Mouse (Mus musculus): Measurements from ENCODE around the gene Gtf3c5. TPM values are rescaled to one million over a fixed set of nuclear protein-coding genes. Genes with fewer than 3 reads are reported as not detected.

The Gtf3c5 gene
- polyA plus RNA-seq, 1 experiment from 2014 or later, result 56.7 TPM

GRCm38 (mm10) chr2:28534436-28535262 is 48.9 kb downstream of the Gtf3c5 start:
- Histone ChIP-seq H3K9ac (replicated peaks) (peak overlapping the region; percentile 77), H3K27me3 (no peaks in the 10 kb centered on the region), H3K27ac (peak overlapping the region; percentile 92), H3K4me1 (replicated peaks) (peaks cover 88% of the 10 kb centered on the region), H3K4me2 (peak overlapping the region; percentile 87), H3K9me3 (no peaks in the 10 kb centered on the region), H3K4me3 (replicated peaks) (peak overlapping the region; percentile 68), H3K36me3 (no peaks in the 10 kb centered on the region; the same call in 1 of the 2 replicates)
- ATAC-seq (ENCODE audit: insufficient number of reproducible peaks, insufficient read depth, low FRiP score, low TSS enrichment, low read depth), result no peak
- WGBS, result 10% methylated on average over 11 of the region's 11 CpGs

GRCm38 (mm10) chr2:28533901-28534435 is 49.6 kb downstream of the Gtf3c5 start:
- peak; percentile 4; the same call in 1 of the 2 replicates for ATAC-seq (ENCODE audit: insufficient number of reproducible peaks, insufficient read depth, low FRiP score, low TSS enrichment, low read depth)
- no peaks in the 10 kb centered on the region; the same call in 1 of the 2 replicates for H3K36me3 ChIP-seq
- H3K9me3 ChIP-seq, result no peaks in the 10 kb centered on the region
- peak overlapping the region; percentile 68 for H3K4me3 ChIP-seq (replicated peaks)
- H3K4me1 ChIP-seq (replicated peaks), result peaks cover 87% of the 10 kb centered on the region
- H3K27me3 ChIP-seq, result no peaks in the 10 kb centered on the region
- H3K27ac ChIP-seq, result peak overlapping the region; percentile 92
- H3K4me2 ChIP-seq, result peak overlapping the region; percentile 87
- whole genome bisulfite sequencing, result 52% methylated on average over 7 of the region's 7 CpGs
- H3K9ac ChIP-seq (replicated peaks), result peak overlapping the region; percentile 77

GRCm38 (mm10) chr2:28532938-28533771 is 50.4 kb downstream of the Gtf3c5 start:
- Histone ChIP-seq H3K9ac (replicated peaks) (peak overlapping the region; percentile 77), H3K36me3 (no peaks in the 10 kb centered on the region; the same call in 1 of the 2 replicates), H3K4me1 (replicated peaks) (peaks cover 85% of the 10 kb centered on the region), H3K4me3 (replicated peaks) (peak overlapping the region; percentile 68), H3K27ac (peak overlapping the region; percentile 92), H3K27me3 (no peaks in the 10 kb centered on the region), H3K4me2 (peak overlapping the region; percentile 87), H3K9me3 (no peaks in the 10 kb centered on the region)
- ATAC-seq (ENCODE audit: insufficient number of reproducible peaks, insufficient read depth, low FRiP score, low TSS enrichment, low read depth), result peak; percentile 90
- WGBS, result 2% methylated on average over 49 of the region's 49 CpGs

DNA sequence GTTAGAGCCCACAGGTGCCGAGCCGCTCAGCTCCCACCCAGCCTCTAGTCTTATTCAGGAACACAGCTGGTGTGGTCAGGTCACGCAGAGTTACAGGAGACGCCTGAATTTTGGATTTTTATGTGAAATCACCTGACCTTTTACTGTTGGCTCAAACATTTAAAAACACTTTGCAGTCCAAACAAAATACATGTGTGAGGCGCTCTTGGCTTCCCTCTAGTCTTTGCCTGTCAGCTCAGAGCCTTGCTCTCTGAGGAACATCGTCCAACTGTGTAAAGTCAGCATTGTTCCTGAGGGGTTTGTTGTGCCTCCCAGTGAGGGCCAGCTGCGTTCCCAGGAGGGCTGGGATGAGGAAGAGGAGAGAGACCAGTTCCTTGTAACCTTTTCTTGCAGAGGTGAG is 53.2 kb downstream of the Gtf3c5 start:
- peaks cover 85% of the 10 kb centered on the region for H3K4me1 ChIP-seq (replicated peaks)
- no peaks in the 10 kb centered on the region for H3K36me3 ChIP-seq
- no peaks in the 10 kb centered on the region for H3K9me3 ChIP-seq
- H3K9ac ChIP-seq (replicated peaks), result no peak overlapping the region
- H3K27ac ChIP-seq, result peak overlapping the region; percentile 56; the same call in 1 of the 2 replicates
- H3K4me2 ChIP-seq, result no peak overlapping the region
- H3K4me3 ChIP-seq (replicated peaks), result no peak overlapping the region
- ATAC-seq (ENCODE audit: insufficient number of reproducible peaks, insufficient read depth, low FRiP score, low TSS enrichment, low read depth), result no peak
- WGBS, result 57% methylated on average over 7 of the region's 7 CpGs
- no peaks in the 10 kb centered on the region for H3K27me3 ChIP-seq

DNA sequence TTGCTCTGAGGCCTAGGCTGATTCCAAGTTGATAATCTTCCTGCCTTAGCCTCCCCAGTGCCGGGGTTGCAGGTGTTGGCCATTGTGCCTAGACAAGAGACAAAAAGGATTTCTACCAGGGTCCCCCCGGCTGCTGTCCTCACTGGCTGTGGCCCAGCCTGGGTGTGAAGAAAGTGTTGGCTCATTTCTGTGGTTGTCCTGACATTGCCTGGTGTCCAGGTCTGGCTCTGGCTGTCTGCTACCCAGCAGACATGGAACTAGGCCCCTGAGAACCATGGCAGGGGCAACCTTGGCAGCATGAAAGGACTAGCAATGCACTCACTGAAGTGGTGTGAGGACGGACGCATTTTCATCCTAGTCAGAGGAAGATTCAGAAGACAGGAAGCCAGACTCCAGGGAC is 53.7 kb downstream of the Gtf3c5 start:
- ATAC-seq (ENCODE audit: insufficient number of reproducible peaks, insufficient read depth, low FRiP score, low TSS enrichment, low read depth), result no peak
- Histone ChIP-seq H3K4me2 (no peak overlapping the region), H3K27ac (peak overlapping the region; percentile 56), H3K4me3 (replicated peaks) (no peak overlapping the region), H3K4me1 (replicated peaks) (peaks cover 85% of the 10 kb centered on the region), H3K36me3 (no peaks in the 10 kb centered on the region), H3K27me3 (no peaks in the 10 kb centered on the region), H3K9me3 (no peaks in the 10 kb centered on the region), H3K9ac (replicated peaks) (0 out of 2 replicates have a peak overlapping the region, but pooled peaks have one; percentile 27)
- 79% methylated on average over 4 of the region's 4 CpGs for WGBS

DNA sequence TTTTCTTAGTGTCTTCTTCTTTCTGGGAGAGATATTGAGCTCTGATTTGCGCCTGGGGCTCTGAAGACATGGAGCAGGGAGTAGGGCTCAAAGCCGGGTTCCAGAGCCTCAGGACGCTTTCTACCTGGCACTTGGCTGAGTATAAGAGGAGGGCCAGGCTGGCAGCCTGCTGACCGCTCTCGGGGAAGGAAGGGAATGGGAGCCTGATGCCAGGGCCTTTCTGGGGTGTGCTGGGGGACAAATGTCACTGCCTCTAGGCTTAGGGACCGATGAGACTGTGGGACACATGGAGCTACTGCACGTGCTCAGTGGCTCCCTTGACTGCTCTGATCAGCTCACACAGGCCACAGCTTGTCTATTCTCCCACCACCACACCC is 55.2 kb downstream of the Gtf3c5 start:
- H3K9me3 ChIP-seq, result no peaks in the 10 kb centered on the region
- H3K4me2 ChIP-seq, result no peak overlapping the region
- H3K36me3 ChIP-seq, result no peaks in the 10 kb centered on the region
- H3K27ac ChIP-seq, result no peak overlapping the region
- 81% methylated on average over 7 of the region's 7 CpGs for WGBS
- no peak overlapping the region for H3K9ac ChIP-seq (replicated peaks)
- H3K4me1 ChIP-seq (replicated peaks), result peaks cover 80% of the 10 kb centered on the region
- no peaks in the 10 kb centered on the region for H3K27me3 ChIP-seq
- no peak for ATAC-seq (ENCODE audit: insufficient number of reproducible peaks, insufficient read depth, low FRiP score, low TSS enrichment, low read depth)
- no peak overlapping the region for H3K4me3 ChIP-seq (replicated peaks)

DNA sequence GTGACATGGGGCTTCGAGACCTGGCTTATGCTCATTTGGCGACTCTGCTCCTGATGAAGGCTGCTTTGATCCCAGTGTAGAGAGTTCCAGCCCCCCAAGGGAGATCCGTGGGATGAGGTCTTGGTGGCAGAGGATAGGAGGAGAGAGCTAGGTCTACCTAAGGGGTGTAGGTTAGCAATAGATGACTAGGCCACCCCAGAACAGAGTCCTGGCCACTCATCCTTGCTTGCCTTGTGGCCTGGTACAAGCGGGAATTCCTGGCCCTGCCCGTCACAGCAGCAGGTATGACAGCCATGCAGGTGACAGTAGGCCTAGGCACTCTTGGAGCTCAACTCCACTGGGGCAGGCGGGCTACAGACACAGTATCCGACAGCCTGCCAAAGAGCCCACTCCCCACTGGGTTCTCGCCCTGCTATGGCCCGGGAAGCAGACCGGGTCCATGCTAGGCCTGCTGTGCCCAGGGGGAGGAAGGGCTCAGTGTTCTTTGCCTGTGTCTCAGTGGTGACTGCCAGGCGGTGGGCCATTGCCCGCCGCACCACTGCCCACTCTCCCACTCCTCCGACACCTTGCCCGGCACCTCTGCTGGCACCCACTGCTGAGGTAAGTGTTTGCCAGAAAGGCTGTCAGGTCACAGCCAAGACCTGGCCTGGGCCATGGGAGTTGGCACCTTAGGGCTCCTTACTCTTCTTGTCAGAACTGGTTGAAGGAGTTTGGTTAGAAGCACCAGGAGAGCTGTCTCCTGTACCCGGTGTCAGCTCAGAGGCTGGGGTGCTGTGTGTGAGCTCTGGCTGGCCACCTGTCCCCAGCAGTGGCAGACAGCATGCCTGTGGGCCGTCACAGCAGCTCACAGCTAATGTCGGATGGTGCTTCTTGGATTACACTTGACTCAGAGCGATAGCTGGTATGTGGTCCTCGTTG is 55.9 kb downstream of the Gtf3c5 start:
- no peaks in the 10 kb centered on the region for H3K36me3 ChIP-seq
- 85% methylated on average over 20 of the region's 20 CpGs for WGBS
- no peak overlapping the region for H3K4me2 ChIP-seq
- H3K4me3 ChIP-seq (replicated peaks), result no peak overlapping the region
- no peak overlapping the region for H3K9ac ChIP-seq (replicated peaks)
- no peaks in the 10 kb centered on the region for H3K27me3 ChIP-seq
- ATAC-seq (ENCODE audit: insufficient number of reproducible peaks, insufficient read depth, low FRiP score, low TSS enrichment, low read depth), result no peak
- H3K27ac ChIP-seq, result no peak overlapping the region
- H3K4me1 ChIP-seq (replicated peaks), result peaks cover 75% of the 10 kb centered on the region
- no peaks in the 10 kb centered on the region for H3K9me3 ChIP-seq

DNA sequence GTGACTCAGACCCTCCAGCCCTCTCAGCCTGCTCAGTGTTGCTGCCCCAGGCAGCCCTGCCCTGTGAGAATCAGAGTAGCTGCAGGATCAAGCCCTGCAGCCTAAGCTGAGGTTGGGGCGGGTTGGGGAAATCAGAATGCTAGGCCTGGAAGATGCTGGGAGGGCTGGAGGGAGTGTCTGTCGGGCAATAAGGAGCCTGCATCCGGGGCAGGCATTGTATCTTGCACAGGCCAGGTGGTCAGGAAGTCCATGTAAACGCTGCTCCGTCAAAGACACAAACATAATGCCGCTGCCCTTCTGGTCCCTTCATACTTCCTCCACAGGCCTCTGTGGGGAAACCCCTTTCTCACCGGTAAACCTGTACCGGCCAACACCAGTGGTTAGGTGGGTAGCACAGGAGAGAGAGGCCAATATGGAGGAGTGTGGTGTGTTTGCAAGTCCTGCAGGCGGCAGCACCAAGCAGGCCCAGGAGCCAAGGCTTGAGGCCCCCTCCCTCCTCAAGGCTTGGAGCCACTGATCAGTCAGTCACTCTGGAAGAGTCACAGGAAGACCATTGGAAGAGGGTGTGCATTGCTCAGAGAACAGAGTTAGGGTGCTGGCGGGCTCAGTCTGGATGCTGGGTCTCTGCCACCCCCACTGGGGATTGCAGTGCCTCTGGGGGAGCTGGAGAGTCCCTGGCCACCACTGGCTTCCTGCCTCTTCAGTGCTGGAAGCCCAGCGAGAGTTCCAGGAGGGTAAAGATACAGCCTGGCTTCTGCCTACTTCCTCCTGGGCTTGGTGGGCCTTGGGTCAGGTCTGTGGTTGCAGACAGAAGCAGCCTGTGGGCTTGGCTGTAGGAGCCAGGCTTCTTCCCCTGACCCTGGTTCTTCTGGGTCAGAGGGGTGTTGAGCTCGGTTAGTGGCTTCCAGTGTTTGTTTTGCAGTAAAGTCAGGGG is 57.3 kb downstream of the Gtf3c5 start:
- Histone ChIP-seq H3K27me3 (no peaks in the 10 kb centered on the region), H3K9me3 (no peaks in the 10 kb centered on the region), H3K36me3 (peaks cover 10% of the 10 kb centered on the region; the same call in 1 of the 2 replicates), H3K9ac (replicated peaks) (no peak overlapping the region; the same call in 1 of the 2 replicates), H3K4me2 (no peak overlapping the region), H3K27ac (peak overlapping the region; percentile 79), H3K4me3 (replicated peaks) (no peak overlapping the region), H3K4me1 (replicated peaks) (peaks cover 71% of the 10 kb centered on the region)
- ATAC-seq (ENCODE audit: insufficient number of reproducible peaks, insufficient read depth, low FRiP score, low TSS enrichment, low read depth), result no peak
- 45% methylated on average over 12 of the region's 12 CpGs for WGBS

DNA sequence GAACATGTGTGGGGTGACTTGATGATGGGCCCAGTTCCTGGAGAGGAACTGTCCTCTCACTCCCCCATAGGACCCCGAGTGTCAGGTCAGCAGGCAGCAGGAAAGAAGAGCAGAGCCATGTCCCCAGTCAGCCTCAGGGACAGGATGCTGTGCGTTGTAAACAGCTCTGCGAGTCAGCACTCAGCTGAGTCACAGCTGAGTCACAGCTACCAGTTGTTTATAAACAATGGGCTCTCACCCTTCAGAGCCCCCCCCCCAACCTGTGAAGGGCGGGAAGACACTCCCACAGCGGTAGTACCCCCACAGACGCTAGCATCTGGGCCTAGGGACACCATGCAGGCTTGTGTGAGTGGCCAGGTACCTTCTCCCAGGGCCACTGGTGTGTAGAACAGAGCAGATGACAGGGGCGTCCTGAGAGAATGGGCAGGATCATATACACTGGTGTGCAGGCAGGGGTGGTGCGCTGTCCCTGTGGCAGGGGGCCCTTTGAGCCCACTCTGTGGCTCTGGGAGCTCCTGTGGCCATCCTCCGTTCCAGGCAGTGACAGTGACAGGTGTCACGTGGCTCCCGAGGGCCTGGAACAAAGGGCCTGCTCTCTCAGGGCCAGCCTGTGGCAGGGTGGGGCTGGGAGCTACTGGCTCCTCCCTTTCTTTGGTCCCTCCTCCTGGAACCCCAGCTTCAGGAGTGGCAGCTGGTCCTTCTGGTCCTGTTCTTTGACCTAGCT is 58.2 kb downstream of the Gtf3c5 start:
- Histone ChIP-seq H3K27ac (peak overlapping the region; percentile 79), H3K27me3 (no peaks in the 10 kb centered on the region), H3K9ac (replicated peaks) (no peak overlapping the region; the same call in 1 of the 2 replicates), H3K9me3 (no peaks in the 10 kb centered on the region), H3K36me3 (peaks cover 10% of the 10 kb centered on the region; the same call in 1 of the 2 replicates), H3K4me3 (replicated peaks) (no peak overlapping the region), H3K4me1 (replicated peaks) (peaks cover 73% of the 10 kb centered on the region), H3K4me2 (peak overlapping the region; percentile 17; the same call in 1 of the 2 replicates)
- 16% methylated on average over 11 of the region's 11 CpGs for WGBS
- peak; percentile 23; the same call in 1 of the 2 replicates for ATAC-seq (ENCODE audit: insufficient number of reproducible peaks, insufficient read depth, low FRiP score, low TSS enrichment, low read depth)

Data from limb, embryonic 12.5 days (tissue).